Mouse (Mus musculus): ENCODE results near the gene Foxd2. TPM values are rescaled to one million over a fixed set of nuclear protein-coding genes. Genes with fewer than 3 reads are reported as not detected.
A peak's percentile ranks its signal among the peaks of the same experiment; 100 is the strongest.

The Foxd2 gene
- polyA plus RNA-seq (2015; fragmentation: Nextera tagmentation; extraction: Ambion mirVana), result not detected in 2 replicates

GRCm38 (mm10) chr4:114908829-114909601 is at the start of gene Foxd2:
Gene Foxd2 (minus strand): TSS chr4:114908873.
- Histone ChIP-seq H3K36me3 (replicated peaks) (no peaks in the 10 kb centered on the region), H3K27ac (replicated peaks) (no peak within 1 kb of the TSS), H3K9ac (peak within 1 kb of the TSS; percentile 15; the same call in 1 of the 2 replicates), H3K27me3 (peaks cover 100% of the 10 kb centered on the region), H3K4me2 (peak within 1 kb of the TSS; percentile 84), H3K9me3 (replicated peaks) (no peaks in the 10 kb centered on the region), H3K4me1 (replicated peaks) (peaks cover 27% of the 10 kb centered on the region), H3K4me3 (replicated peaks) (peak within 1 kb of the TSS; percentile 58)
- peak; percentile 81 for ATAC-seq (ENCODE audit: insufficient read depth)
- WGBS (ENCODE audit: insufficient replicate concordance), result under 1% methylated on average over 59 of the region's 64 CpGs

- no peak for ATAC-seq (ENCODE audit: insufficient read depth)
- Histone ChIP-seq H3K36me3 (replicated peaks) (peaks cover 26% of the 10 kb centered on the region), H3K9ac (no peak overlapping the region), H3K9me3 (replicated peaks) (no peaks in the 10 kb centered on the region), H3K4me2 (no peak overlapping the region), H3K4me1 (replicated peaks) (no peaks in the 10 kb centered on the region), H3K4me3 (replicated peaks) (no peak overlapping the region), H3K27me3 (no peaks in the 10 kb centered on the region), H3K27ac (replicated peaks) (no peak overlapping the region)
- 69% methylated on average over 2 of the region's 2 CpGs for WGBS (ENCODE audit: insufficient replicate concordance)
Measured at GRCm38 (mm10) chr4:114958231-114958630, 49.6 kb upstream of the Foxd2 start.

- Histone ChIP-seq H3K9me3 (replicated peaks) (no peaks in the 10 kb centered on the region), H3K36me3 (replicated peaks) (peaks cover 18% of the 10 kb centered on the region), H3K4me2 (no peak overlapping the region), H3K4me1 (replicated peaks) (no peaks in the 10 kb centered on the region), H3K27me3 (no peaks in the 10 kb centered on the region), H3K4me3 (replicated peaks) (no peak overlapping the region), H3K9ac (no peak overlapping the region), H3K27ac (replicated peaks) (no peak overlapping the region)
- no peak for ATAC-seq (ENCODE audit: insufficient read depth)
Measured at GRCm38 (mm10) chr4:114957403-114957802, 48.7 kb upstream of the Foxd2 start.

GRCm38 (mm10) chr4:114953172-114953571 is 44.5 kb upstream of the Foxd2 start:
- H3K9me3 ChIP-seq (replicated peaks), result no peaks in the 10 kb centered on the region
- no peak overlapping the region for H3K4me2 ChIP-seq
- H3K9ac ChIP-seq, result no peak overlapping the region
- ATAC-seq (ENCODE audit: insufficient read depth), result no peak
- no peak overlapping the region for H3K27ac ChIP-seq (replicated peaks)
- WGBS (ENCODE audit: insufficient replicate concordance), result 69% methylated on average over 3 of the region's 3 CpGs
- H3K4me1 ChIP-seq (replicated peaks), result no peaks in the 10 kb centered on the region
- H3K27me3 ChIP-seq, result peaks cover 11% of the 10 kb centered on the region; the same call in 1 of the 2 replicates
- H3K4me3 ChIP-seq (replicated peaks), result no peak overlapping the region
- H3K36me3 ChIP-seq (replicated peaks), result no peaks in the 10 kb centered on the region

GRCm38 (mm10) chr4:114947852-114948481 is 39.3 kb upstream of the Foxd2 start:
- no peaks in the 10 kb centered on the region for H3K36me3 ChIP-seq (replicated peaks)
- H3K4me1 ChIP-seq (replicated peaks), result no peaks in the 10 kb centered on the region
- H3K9ac ChIP-seq, result no peak overlapping the region
- no peak overlapping the region for H3K4me3 ChIP-seq (replicated peaks)
- H3K4me2 ChIP-seq, result no peak overlapping the region
- ATAC-seq (ENCODE audit: insufficient read depth), result no peak
- WGBS (ENCODE audit: insufficient replicate concordance), result 48% methylated on average over 7 of the region's 7 CpGs
- H3K9me3 ChIP-seq (replicated peaks), result no peaks in the 10 kb centered on the region
- peaks cover 26% of the 10 kb centered on the region for H3K27me3 ChIP-seq
- no peak overlapping the region for H3K27ac ChIP-seq (replicated peaks)

- H3K9ac ChIP-seq, result no peak overlapping the region
- no peak for ATAC-seq (ENCODE audit: insufficient read depth)
- H3K4me1 ChIP-seq (replicated peaks), result no peaks in the 10 kb centered on the region
- no peak overlapping the region for H3K4me2 ChIP-seq
- no peaks in the 10 kb centered on the region for H3K9me3 ChIP-seq (replicated peaks)
- H3K4me3 ChIP-seq (replicated peaks), result no peak overlapping the region
- 24% methylated on average over 6 of the region's 6 CpGs for WGBS (ENCODE audit: insufficient replicate concordance)
- H3K27ac ChIP-seq (replicated peaks), result no peak overlapping the region
- no peaks in the 10 kb centered on the region for H3K36me3 ChIP-seq (replicated peaks)
- H3K27me3 ChIP-seq, result peaks cover 26% of the 10 kb centered on the region
Measured at GRCm38 (mm10) chr4:114947395-114947794, 38.7 kb upstream of the Foxd2 start.

GRCm38 (mm10) chr4:114946416-114946815 is 37.7 kb upstream of the Foxd2 start:
- ATAC-seq (ENCODE audit: insufficient read depth), result no peak
- Histone ChIP-seq H3K9ac (no peak overlapping the region), H3K4me2 (no peak overlapping the region), H3K4me3 (replicated peaks) (no peak overlapping the region), H3K4me1 (replicated peaks) (no peaks in the 10 kb centered on the region), H3K9me3 (replicated peaks) (no peaks in the 10 kb centered on the region), H3K27ac (replicated peaks) (no peak overlapping the region), H3K36me3 (replicated peaks) (no peaks in the 10 kb centered on the region), H3K27me3 (peaks cover 29% of the 10 kb centered on the region)
- WGBS (ENCODE audit: insufficient replicate concordance), result 65% methylated on average over 4 of the region's 4 CpGs

- Histone ChIP-seq H3K4me2 (no peak overlapping the region), H3K4me1 (replicated peaks) (no peaks in the 10 kb centered on the region), H3K27me3 (peaks cover 31% of the 10 kb centered on the region), H3K36me3 (replicated peaks) (no peaks in the 10 kb centered on the region), H3K27ac (replicated peaks) (no peak overlapping the region), H3K4me3 (replicated peaks) (no peak overlapping the region), H3K9me3 (replicated peaks) (no peaks in the 10 kb centered on the region), H3K9ac (no peak overlapping the region)
- ATAC-seq (ENCODE audit: insufficient read depth), result no peak
- 48% methylated on average over 5 of the region's 5 CpGs for WGBS (ENCODE audit: insufficient replicate concordance)
Measured at GRCm38 (mm10) chr4:114945021-114945420, 36.3 kb upstream of the Foxd2 start.

- no peaks in the 10 kb centered on the region for H3K9me3 ChIP-seq (replicated peaks)
- H3K4me3 ChIP-seq (replicated peaks), result no peak overlapping the region
- no peaks in the 10 kb centered on the region for H3K4me1 ChIP-seq (replicated peaks)
- no peak overlapping the region for H3K9ac ChIP-seq
- peaks cover 19% of the 10 kb centered on the region for H3K27me3 ChIP-seq
- ATAC-seq (ENCODE audit: insufficient read depth), result no peak
- no peak overlapping the region for H3K4me2 ChIP-seq
- H3K27ac ChIP-seq (replicated peaks), result no peak overlapping the region
- 40% methylated on average over 8 of the region's 8 CpGs for WGBS (ENCODE audit: insufficient replicate concordance)
- no peaks in the 10 kb centered on the region for H3K36me3 ChIP-seq (replicated peaks)
Measured at GRCm38 (mm10) chr4:114942583-114942982, 33.9 kb upstream of the Foxd2 start.

- WGBS (ENCODE audit: insufficient replicate concordance), result 34% methylated on average over 4 of the region's 4 CpGs
- H3K36me3 ChIP-seq (replicated peaks), result no peaks in the 10 kb centered on the region
- no peak for ATAC-seq (ENCODE audit: insufficient read depth)
Measured at GRCm38 (mm10) chr4:114942112-114942511, 33.4 kb upstream of the Foxd2 start.

GRCm38 (mm10) chr4:114941311-114941710 is 32.6 kb upstream of the Foxd2 start:
- no peaks in the 10 kb centered on the region for H3K4me1 ChIP-seq (replicated peaks)
- H3K27ac ChIP-seq (replicated peaks), result no peak overlapping the region
- H3K9ac ChIP-seq, result no peak overlapping the region
- no peaks in the 10 kb centered on the region for H3K9me3 ChIP-seq (replicated peaks)
- H3K27me3 ChIP-seq, result peaks cover 21% of the 10 kb centered on the region
- H3K36me3 ChIP-seq (replicated peaks), result no peaks in the 10 kb centered on the region
- ATAC-seq (ENCODE audit: insufficient read depth), result no peak
- WGBS (ENCODE audit: insufficient replicate concordance), result 64% methylated on average over 4 of the region's 4 CpGs
- no peak overlapping the region for H3K4me3 ChIP-seq (replicated peaks)
- H3K4me2 ChIP-seq, result no peak overlapping the region

More at GRCm38 (mm10) chr4:114942112-114942511, 33.4 kb upstream of the Foxd2 start:
- Histone ChIP-seq H3K27me3 (peaks cover 21% of the 10 kb centered on the region), H3K4me1 (replicated peaks) (no peaks in the 10 kb centered on the region), H3K9ac (no peak overlapping the region), H3K27ac (replicated peaks) (no peak overlapping the region), H3K9me3 (replicated peaks) (no peaks in the 10 kb centered on the region), H3K4me3 (replicated peaks) (no peak overlapping the region), H3K4me2 (no peak overlapping the region)

All from liver, embryonic 15.5 days (tissue).